Mouse (Mus musculus): ENCODE measurements around the gene Tbcel. TPM values are rescaled to one million over a fixed set of nuclear protein-coding genes. Genes with fewer than 3 reads are reported as not detected.

Tbcel gene
- polyA plus RNA-seq, 1 experiment from 2014 or later, result 10.0 TPM

Other genes starting within 250 kb of the Tbcel start
- gene Sc5d, start 243.6 kb downstream of the Tbcel start, polyA plus RNA-seq (2018), result 46.9 to 61.7 TPM (median 47.9 TPM) in 3 replicates
- gene Tecta, start 107.9 kb downstream of the Tbcel start, polyA plus RNA-seq (2018), result not detected in 3 replicates